Mouse (Mus musculus) gastrocnemius, adult 8-10 months (tissue): ENCODE results near the gene Gm20388. TPM values are rescaled to one million over a fixed set of nuclear protein-coding genes. Genes with fewer than 3 reads are reported as not detected.
"Not testable (repeated sequence)": the region's sequence is repeated elsewhere in the genome, so short reads cannot be mapped to it uniquely, and the experiment has no call there.

Source experiments
- DNase-seq, 2 experiments: peaks; one replicate each; pipeline ENCODE4 v3.0.0; 2022; ENCODE audit warnings: low spot score in 2 of 2
- total RNA-seq, 4 experiments: library from RNA; stranded (reverse); gene quantifications; 2 replicates each; pipeline ENCODE4 v1.2.4; 2022

Gene Gm20388
- total RNA-seq, 4 experiments from 2014 or later: 4.4 to 20.0 (median 7.9) TPM; not detected in 1

GRCm38 (mm10) chr8:122616181-122616905, 2705.7 kb downstream of the Gm20388 start:
- DNase-seq: no peak

GRCm38 (mm10) chr8:122617947-122618546, 2707.4 kb downstream of the Gm20388 start:
- peak; percentile 74 to 79 for DNase-seq

GRCm38 (mm10) chr8:122618660-122619378, 2708.2 kb downstream of the Gm20388 start:
- DNase-seq: no peak

GRCm38 (mm10) chr8:122620446-122620845, 2709.8 kb downstream of the Gm20388 start:
- DNase-seq: no peak

GRCm38 (mm10) chr8:122622727-122623126, 2712.1 kb downstream of the Gm20388 start, which contains the start of gene Pabpn1l:
Pabpn1l (minus strand) TSS chr8:122622739.
- no peak for DNase-seq

GRCm38 (mm10) chr8:122623844-122624642, 2713.4 kb downstream of the Gm20388 start:
- peak; percentile 57 to 61 for DNase-seq

GRCm38 (mm10) chr8:122624653-122625052, 2714.0 kb downstream of the Gm20388 start:
- DNase-seq: no peak

- no peak for DNase-seq
Measured at GRCm38 (mm10) chr8:122625811-122626210, 2715.2 kb downstream of the Gm20388 start.

GRCm38 (mm10) chr8:122626896-122627295, 2716.3 kb downstream of the Gm20388 start:
- DNase-seq: no peak

GRCm38 (mm10) chr8:122629388-122629787, 2718.7 kb downstream of the Gm20388 start:
- no peak for DNase-seq

GRCm38 (mm10) chr8:122630696-122631095, 2720.1 kb downstream of the Gm20388 start:
- DNase-seq: no peak

- not testable (repeated sequence) for DNase-seq
Measured at GRCm38 (mm10) chr8:122632134-122632533, 2721.5 kb downstream of the Gm20388 start.

GRCm38 (mm10) chr8:122633205-122633604, 2722.6 kb downstream of the Gm20388 start:
- DNase-seq: no peak

- DNase-seq: no peak
Measured at GRCm38 (mm10) chr8:122635878-122636802, 2725.5 kb downstream of the Gm20388 start.

- peak; percentile 70 to 84 for DNase-seq
Measured at GRCm38 (mm10) chr8:122636803-122637175, 2726.1 kb downstream of the Gm20388 start.

GRCm38 (mm10) chr8:122637230-122637629, 2726.6 kb downstream of the Gm20388 start:
- DNase-seq: no peak

GRCm38 (mm10) chr8:122638601-122639000, 2728.0 kb downstream of the Gm20388 start:
- no peak for DNase-seq

GRCm38 (mm10) chr8:122639521-122640248, 2729.0 kb downstream of the Gm20388 start:
- DNase-seq: peak; percentile 47 to 73

- no peak for DNase-seq
Measured at GRCm38 (mm10) chr8:122640825-122641224, 2730.2 kb downstream of the Gm20388 start.

GRCm38 (mm10) chr8:122641406-122641805, 2730.8 kb downstream of the Gm20388 start:
- DNase-seq: no peak
